Mouse (Mus musculus): ENCODE measurements around the gene Pea15a.

Gene Pea15a

GRCm38 (mm10) chr1:172204814-172205740, 1.5 kb downstream of the Pea15a start:
- WGBS, result 15% methylated on average over 15 of the region's 15 CpGs

- WGBS, result 13% methylated on average over 9 of the region's 9 CpGs
These were observed 2.4 kb downstream of the Pea15a start for GRCm38 (mm10) chr1:172204033-172204813.

GRCm38 (mm10) chr1:172203566-172203965, 3.0 kb downstream of the Pea15a start:
- 9% methylated on average over 4 of the region's 4 CpGs for WGBS

- WGBS, result 12% methylated on average over 2 of the region's 2 CpGs
These were observed 3.6 kb downstream of the Pea15a start for GRCm38 (mm10) chr1:172202894-172203522.

- 11% methylated on average over 14 of the region's 14 CpGs for WGBS
These were observed 4.4 kb downstream of the Pea15a start for GRCm38 (mm10) chr1:172201967-172202880.

GRCm38 (mm10) chr1:172200871-172201447, 5.6 kb downstream of the Pea15a start:
- WGBS, result 14% methylated on average over 7 of the region's 7 CpGs

GRCm38 (mm10) chr1:172200161-172200560, 6.4 kb downstream of the Pea15a start:
- WGBS, result 61% methylated on average over 5 of the region's 5 CpGs

- 74% methylated on average over 4 of the region's 4 CpGs for WGBS
These were observed 7.6 kb downstream of the Pea15a start for GRCm38 (mm10) chr1:172198996-172199395.

GRCm38 (mm10) chr1:172198316-172198715, 8.3 kb downstream of the Pea15a start:
- 54% methylated on average over 8 of the region's 8 CpGs for WGBS

- WGBS, result 45% methylated on average over 5 of the region's 5 CpGs
These were observed 8.8 kb downstream of the Pea15a start for GRCm38 (mm10) chr1:172197851-172198250.

- WGBS, result 50% methylated on average over 3 of the region's 3 CpGs
These were observed 9.5 kb downstream of the Pea15a start for GRCm38 (mm10) chr1:172197146-172197545.

- WGBS, result 68% methylated on average over 8 of the region's 8 CpGs
These were observed 12.2 kb downstream of the Pea15a start for GRCm38 (mm10) chr1:172194435-172194834.

- 78% methylated on average over 3 of the region's 3 CpGs for WGBS
These were observed 14.4 kb downstream of the Pea15a start for GRCm38 (mm10) chr1:172192217-172192616.

- 34% methylated on average over 2 of the region's 2 CpGs for WGBS
These were observed 15.0 kb downstream of the Pea15a start for GRCm38 (mm10) chr1:172191578-172191977.

GRCm38 (mm10) chr1:172188891-172189290, 17.7 kb downstream of the Pea15a start:
- WGBS, result 64% methylated on average over 4 of the region's 4 CpGs

GRCm38 (mm10) chr1:172186401-172187289, 20.0 kb downstream of the Pea15a start:
- 92% methylated on average over 10 of the region's 10 CpGs for WGBS

GRCm38 (mm10) chr1:172183056-172183455, 23.5 kb downstream of the Pea15a start:
- WGBS, result 93% methylated on average over 6 of the region's 6 CpGs

GRCm38 (mm10) chr1:172181777-172182176, 24.8 kb downstream of the Pea15a start:
- 69% methylated on average over 3 of the region's 3 CpGs for WGBS

- WGBS, result 70% methylated on average over 4 of the region's 4 CpGs
These were observed 25.7 kb downstream of the Pea15a start for GRCm38 (mm10) chr1:172180881-172181280.

GRCm38 (mm10) chr1:172179102-172179501, 27.5 kb downstream of the Pea15a start:
- 59% methylated on average over 7 of the region's 7 CpGs for WGBS

Data from cerebral cortex, adult 2 months (tissue).